Mouse (Mus musculus) erythroblast, embryonic 14.5 days (primary cell): Measurements from ENCODE around the gene Fam209.

Experiments
- GATA1 ChIP-seq: IDR thresholded peaks from 2 replicates; pipeline ENCODE4 v1.6.1; 2012; ENCODE audit warnings: low read length, inconsistent platforms, mixed read lengths
- TAL1 ChIP-seq: IDR thresholded peaks from 3 replicates; pipeline ENCODE4 v1.6.1; 2012; ENCODE audit warnings: low read length, inconsistent platforms, mixed read lengths

GRCm38 (mm10) chr2:172441176-172441575, 31.1 kb upstream of the Fam209 start:
- TF ChIP-seq TAL1 (no peak), GATA1 (no peak)
